Mouse (Mus musculus) kidney, adult 10 weeks (tissue): Measurements from ENCODE around the gene Mast2. TPM values are rescaled to one million over a fixed set of nuclear protein-coding genes. Genes with fewer than 3 reads are reported as not detected.

Experiments
- polyA plus RNA-seq: library from polyadenylated mRNA; stranded (reverse); fragments of 350-450 nt; fragmentation: Illumina TruSeq; extraction: RNeasy Lipid Tissue Mini Kit (QIAGEN cat#74804); gene quantifications from one replicate; pipeline ENCODE4 v1.2.3, GENCODE M21; 2014; ENCODE audit warnings: low read depth, low replicate concordance

Mast2 gene
- 20.3 TPM for polyA plus RNA-seq

DNA sequence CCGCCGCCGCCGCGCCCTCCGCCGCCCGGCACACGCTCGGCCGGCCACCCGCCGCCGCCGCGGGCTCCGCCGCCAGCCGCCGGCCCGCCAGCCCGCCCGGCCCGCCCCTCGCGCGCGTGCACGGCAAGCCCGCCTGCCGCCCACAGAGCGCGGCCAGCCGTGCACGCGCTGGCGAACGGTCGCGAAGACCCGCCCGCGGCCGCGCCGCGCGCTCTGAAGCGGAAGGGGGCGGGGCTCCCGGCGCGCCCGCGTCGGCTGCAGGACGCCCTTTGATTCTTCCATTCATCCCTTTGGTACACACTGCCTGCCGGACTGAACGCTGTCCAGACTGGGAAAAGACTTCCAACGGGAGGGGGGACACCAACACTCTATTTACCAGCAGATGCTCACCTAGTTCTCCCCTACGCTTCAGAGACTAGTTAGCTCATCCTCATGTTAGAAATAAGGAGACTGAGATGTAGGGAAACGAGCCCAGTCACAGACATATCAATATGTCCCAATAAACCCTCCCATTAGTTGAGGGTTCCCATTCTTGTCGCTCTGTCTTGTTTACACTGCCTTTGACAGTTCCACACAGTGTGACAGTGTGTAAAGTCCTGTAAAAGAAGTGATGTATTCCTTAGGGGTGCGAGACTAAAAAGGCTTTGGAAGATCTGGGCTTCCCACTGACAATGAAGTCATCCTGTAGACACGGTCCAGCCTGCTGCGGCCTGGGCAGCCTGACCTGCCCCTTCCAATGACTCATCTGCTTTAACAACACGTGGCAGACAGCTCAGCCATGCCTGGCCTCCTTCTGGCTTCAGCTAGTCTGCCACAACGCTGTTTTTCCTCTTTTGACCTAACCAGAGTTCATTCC is at the start of gene Mast2:
Gene Mast2 (minus strand): TSS at position 58 of the 856 bp plus-strand sequence.

DNA sequence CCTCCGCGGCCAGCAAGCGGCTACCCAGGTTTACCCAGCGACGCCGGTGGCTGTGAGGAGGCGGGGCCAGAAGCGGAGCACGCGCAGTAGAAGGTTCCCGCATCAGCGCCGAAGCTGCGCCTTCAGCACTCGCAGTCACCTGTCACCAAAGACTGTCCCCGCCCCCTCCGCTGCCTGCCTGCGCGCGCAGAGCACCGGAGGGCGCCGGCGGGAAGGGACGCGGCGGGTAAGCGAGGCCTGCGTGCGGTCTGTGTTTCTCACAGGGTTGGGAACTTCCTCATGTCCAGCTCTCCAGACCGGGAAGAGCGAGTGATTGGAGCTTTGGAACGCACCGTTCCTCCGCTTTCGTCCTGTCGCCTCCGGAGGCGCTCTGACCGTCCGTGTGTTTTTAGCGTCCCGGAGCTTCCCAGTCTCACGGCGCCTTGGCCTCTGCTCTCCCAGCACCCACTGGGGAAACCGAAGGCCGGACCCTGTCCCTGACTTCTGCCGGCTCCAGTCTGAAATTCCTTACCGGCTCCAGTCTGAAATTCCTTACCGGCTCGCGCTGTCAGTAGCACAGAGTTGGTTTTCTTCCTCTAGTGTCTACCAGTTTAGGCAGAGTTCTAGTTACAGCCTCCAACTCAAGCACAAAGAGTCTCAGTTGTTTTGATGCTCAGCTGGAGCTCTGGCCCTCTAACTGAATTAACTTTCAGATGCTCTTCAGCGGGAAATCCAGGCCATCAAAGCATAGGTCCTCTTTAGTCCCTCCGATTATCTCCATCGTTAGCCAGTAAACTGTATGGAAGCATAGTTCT is 43.6 kb upstream of the Mast2 start, which contains the start of gene Ipp:
Gene Ipp (plus strand): TSS at position 125 of the 794 bp plus-strand sequence.

Other genes starting within 250 kb of the Mast2 start
- 26.2 TPM for gene Pik3r3, start 242.6 kb downstream of the Mast2 start, polyA plus RNA-seq
- gene Ipp, start 43.4 kb upstream of the Mast2 start, polyA plus RNA-seq, result 33.4 TPM
- gene Tmem69, start 91.8 kb upstream of the Mast2 start, polyA plus RNA-seq, result 99.4 TPM
- gene Gpbp1l1, start 93.5 kb upstream of the Mast2 start, polyA plus RNA-seq, result 64.3 TPM
- gene Ccdc17, start 132.5 kb upstream of the Mast2 start, polyA plus RNA-seq, result 2.7 TPM
- gene Nasp, start 163.8 kb upstream of the Mast2 start, polyA plus RNA-seq, result 58.1 TPM
- gene Akr1a1, start 187.5 kb upstream of the Mast2 start, polyA plus RNA-seq, result 2,483 TPM
- gene Prdx1, start 221.4 kb upstream of the Mast2 start, polyA plus RNA-seq, result 4,968 TPM
- 43.6 TPM for gene Mmachc, start 244.2 kb upstream of the Mast2 start, polyA plus RNA-seq
- 13.3 TPM for gene Ccdc163, start 244.3 kb upstream of the Mast2 start, polyA plus RNA-seq